Mouse (Mus musculus) embryonic fibroblast, embryonic 13.5 days (primary cell): ENCODE data around the gene Ly6g6e. TPM values are rescaled to one million over a fixed set of nuclear protein-coding genes. Genes with fewer than 3 reads are reported as not detected.

Experiments used
- H3K27ac ChIP-seq: 2 replicates; pipeline ENCODE4 v1.5.1; 2012; ENCODE audit warnings: low read length, control low read depth, inconsistent platforms; ENCODE audit not compliant: insufficient read depth
- H3K4me1 ChIP-seq: 2 replicates; pipeline ENCODE4 v1.6.1; 2011; ENCODE audit warnings: low read length; ENCODE audit not compliant: control insufficient read depth, insufficient read depth
- H3K4me3 ChIP-seq: 2 replicates; pipeline ENCODE4 v1.5.1; 2011; ENCODE audit warnings: mild to moderate bottlenecking, control low read depth, low read length; ENCODE audit not compliant: insufficient read depth
- CTCF ChIP-seq: IDR thresholded peaks from 2 replicates; pipeline ENCODE4 v1.5.1; 2011; ENCODE audit warnings: mild to moderate bottlenecking, control low read depth, low read length, moderate library complexity, borderline replicate concordance; ENCODE audit not compliant: insufficient read depth
- POLR2A ChIP-seq: IDR thresholded peaks from 2 replicates; pipeline ENCODE4 v1.6.1; 2011; ENCODE audit warnings: low read depth, mild to moderate bottlenecking, control low read depth, low read length, moderate library complexity
- polyA plus RNA-seq: library from polyadenylated mRNA; stranded (reverse); fragments of >200 nt; gene quantifications from 2 replicates; pipeline ENCODE4 v1.2.4, GENCODE M21; 2011; ENCODE audit warnings: low read depth; ENCODE audit not compliant: missing spikeins, insufficient read length

The Ly6g6e gene
- polyA plus RNA-seq, 1 experiment, result not detected

DNA sequence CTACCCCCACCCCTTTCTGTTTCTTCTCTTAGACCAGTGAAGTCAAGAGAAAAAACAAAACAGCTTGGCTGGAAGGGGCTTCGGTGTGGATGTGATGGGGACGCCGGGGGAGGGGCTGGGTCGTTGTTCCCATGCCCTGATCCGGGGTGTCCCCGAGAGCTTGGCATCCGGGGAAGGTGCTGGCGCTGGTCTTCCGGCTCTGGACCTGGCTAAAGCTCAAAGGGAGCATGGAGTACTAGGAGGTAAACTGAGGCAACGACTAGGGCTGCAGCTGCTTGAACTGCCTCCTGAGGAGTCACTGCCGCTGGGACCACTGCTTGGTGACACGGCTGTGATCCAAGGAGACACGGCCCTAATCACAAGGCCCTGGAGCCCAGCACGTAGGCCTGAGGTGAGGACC, 16.6 kb upstream of the Ly6g6e start:
- TF ChIP-seq POLR2A, result no peak
- TF ChIP-seq CTCF, result no peak
- Histone ChIP-seq H3K4me1 (0 out of 2 replicates have a peak, but pooled peaks cover 3% of the 10 kb centered on the region), H3K27ac (no peak overlapping the region), H3K4me3 (peak overlapping the region; percentile 66)

DNA sequence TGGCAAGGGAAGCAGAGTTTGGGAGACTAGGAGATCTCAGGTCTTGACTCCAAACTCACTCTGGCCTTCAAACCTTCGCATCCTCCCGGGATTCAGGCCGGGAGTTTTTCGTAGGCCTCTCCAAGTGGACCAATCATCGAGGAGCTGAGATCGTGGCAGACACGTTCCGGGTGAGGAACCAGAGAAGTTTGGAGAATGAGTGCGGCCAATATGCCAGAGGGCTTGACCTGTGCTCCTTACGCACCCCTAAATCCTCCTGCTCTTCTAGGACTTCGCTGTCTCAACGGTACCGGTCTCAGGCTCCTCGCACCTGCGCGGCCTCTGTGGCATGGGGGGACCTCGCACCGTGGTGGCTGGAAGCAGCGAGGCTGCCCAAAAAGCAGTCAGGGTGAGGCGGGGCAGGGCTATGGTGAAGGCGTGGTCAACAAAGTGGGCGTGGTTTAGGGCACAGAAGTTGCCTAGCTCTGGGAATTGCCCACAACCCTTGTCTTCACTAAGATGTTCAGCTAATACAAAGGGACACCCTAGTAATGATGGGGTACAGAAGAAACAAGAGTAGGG, 15.9 kb upstream of the Ly6g6e start:
- no peak overlapping the region for H3K4me3 ChIP-seq
- H3K27ac ChIP-seq, result no peak overlapping the region
- H3K4me1 ChIP-seq, result 0 out of 2 replicates have a peak, but pooled peaks cover 3% of the 10 kb centered on the region
- no peak for TF ChIP-seq POLR2A
- TF ChIP-seq CTCF, result no peak

DNA sequence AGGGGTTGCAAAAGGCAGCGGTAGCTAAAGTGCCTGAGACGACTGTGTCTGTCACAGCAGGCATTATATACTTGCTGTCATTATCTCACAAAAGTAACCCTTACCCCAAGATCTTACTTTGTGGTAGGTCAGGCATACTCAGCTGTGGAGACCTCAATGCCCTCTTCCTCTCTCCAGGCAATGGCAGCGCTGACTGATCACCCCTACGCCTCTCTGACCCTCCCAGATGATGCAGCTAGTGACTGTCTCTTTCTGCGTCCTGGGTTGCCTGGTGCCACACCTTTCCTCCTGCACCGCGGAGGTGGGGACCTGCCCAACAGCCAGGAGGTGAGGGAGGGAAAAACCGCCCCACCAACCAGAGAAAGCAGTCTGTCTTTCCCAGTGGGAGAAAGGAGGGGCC, 15.4 kb upstream of the Ly6g6e start:
- Histone ChIP-seq H3K27ac (no peak overlapping the region), H3K4me1 (0 out of 2 replicates have a peak, but pooled peaks cover 3% of the 10 kb centered on the region), H3K4me3 (no peak overlapping the region)
- no peak for TF ChIP-seq CTCF

DNA sequence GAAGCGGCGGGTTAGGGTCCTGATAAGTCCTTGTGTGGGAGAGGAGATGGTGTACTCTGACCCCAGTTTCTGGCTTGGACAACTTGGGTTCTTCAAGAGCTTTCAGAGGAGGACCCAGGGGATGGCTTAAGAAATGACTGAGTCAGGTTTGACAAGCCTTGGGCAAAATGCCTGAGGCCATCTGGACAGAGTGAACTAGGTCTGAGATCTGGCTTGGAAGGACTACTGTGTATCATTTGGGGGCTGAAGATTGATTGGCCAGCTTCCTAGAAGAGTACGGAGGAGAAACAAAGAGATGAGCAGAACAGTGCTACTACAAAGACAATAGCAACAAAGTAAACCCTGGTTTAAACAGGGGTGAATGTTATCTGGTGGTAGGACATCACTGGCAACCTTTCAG, 13.2 kb upstream of the Ly6g6e start:
- Histone ChIP-seq H3K27ac (no peak overlapping the region), H3K4me3 (no peak overlapping the region), H3K4me1 (no peaks in the 10 kb centered on the region)
- TF ChIP-seq POLR2A (no peak), CTCF (no peak)

DNA sequence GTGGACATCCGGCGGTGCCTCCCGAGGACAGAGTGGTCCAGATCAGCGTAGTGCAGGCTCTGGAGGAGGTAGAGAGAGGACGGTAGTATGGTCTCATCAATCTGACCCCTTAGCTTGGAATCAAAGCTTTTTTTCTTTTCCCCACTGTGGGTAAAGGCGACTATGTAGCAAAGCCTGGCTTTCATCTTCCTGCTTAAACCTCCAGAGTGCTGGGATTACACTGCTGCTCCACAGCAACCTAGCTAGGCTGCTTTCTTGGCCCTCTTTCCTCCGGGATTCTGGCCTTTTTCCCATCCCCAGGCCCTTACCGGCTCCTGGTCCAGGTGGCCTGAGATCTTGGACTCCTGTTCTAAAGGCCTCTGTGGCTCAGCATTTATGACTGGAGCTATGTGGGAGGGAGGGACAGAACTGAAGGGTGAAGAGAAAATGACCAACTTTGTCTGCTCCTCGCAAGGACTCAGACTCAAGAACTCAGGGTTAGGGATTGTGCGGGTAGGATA, 12.3 kb upstream of the Ly6g6e start:
- Histone ChIP-seq H3K4me1 (no peaks in the 10 kb centered on the region), H3K27ac (no peak overlapping the region), H3K4me3 (no peak overlapping the region)
- TF ChIP-seq POLR2A, result no peak
- no peak for TF ChIP-seq CTCF

DNA sequence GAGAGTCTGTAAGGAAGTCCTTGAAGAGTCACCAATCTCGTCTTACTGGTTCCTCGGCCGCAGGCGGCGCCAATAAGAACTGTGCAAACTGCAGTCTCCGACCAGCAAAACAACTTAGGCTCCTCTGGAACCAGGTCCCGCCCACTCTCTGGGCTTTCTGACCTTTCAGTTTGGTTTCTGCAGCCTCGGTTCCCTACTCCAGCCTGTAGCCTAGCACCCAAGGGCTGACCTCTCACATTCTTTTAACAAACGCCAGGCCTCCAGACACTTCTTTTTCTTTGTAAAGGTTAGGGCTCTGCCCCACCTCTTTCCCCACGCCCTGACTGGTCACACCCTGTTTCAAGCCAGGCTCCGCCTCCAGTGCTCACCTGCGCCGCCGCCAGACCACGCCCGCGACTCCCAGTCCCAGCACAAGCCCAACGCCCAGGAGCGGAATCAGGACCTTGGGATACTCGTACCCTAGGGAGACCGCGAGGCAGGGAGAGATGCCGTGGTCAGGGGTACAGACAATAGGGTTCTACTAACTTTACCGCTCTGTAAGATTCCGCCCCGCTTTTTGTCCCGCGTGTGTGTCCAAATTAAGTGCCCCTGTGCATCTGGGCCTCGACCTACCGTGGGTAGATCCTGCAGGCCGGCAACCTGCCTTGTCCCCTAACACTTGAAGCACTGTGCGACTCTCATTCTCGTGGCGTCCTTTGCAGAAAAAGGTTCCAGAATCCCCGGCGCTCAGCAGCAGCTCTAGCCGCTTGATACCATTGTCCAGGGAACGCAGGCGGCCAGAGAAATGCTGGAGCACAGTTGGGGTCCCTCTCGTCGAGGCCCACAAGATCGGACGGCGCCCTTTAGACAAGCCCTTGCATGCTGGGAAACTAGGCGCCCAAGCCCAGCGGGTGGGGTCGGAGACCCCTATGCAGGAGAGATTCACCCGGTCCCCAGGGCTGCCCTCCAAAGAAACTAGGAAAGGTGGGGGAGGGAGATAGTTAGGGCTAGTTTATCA, 11.5 kb upstream of the Ly6g6e start, which contains the start of gene Ly6g6c:
TSS of gene Ly6g6c (plus strand) at position 438 of the 997 bp plus-strand sequence.
- H3K4me1 ChIP-seq, result no peaks in the 10 kb centered on the region
- TF ChIP-seq CTCF (no peak), POLR2A (no peak)
- H3K4me3 ChIP-seq, result no peak within 1 kb of the TSS
- H3K27ac ChIP-seq, result no peak within 1 kb of the TSS

DNA sequence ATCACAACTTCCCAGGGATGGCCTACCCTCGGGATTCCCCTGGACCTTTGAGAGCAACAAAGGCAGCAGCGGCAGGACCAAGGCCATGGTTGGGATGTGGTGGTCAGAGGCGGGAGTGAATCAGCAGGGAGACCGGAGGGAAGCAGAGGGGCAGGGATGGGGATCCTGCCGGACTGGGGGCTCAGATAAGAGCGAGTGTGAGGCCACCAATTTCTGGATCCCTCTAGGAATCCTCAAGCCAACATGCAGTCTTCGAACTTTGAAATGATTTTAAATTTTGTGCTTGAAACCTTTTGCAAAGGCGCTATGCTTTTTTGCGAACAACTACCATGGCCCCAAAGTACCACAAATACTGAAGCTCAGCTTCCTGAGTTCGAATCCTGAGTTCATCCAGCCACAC, 10.6 kb upstream of the Ly6g6e start, which contains the start of gene Mpig6b:
TSS of gene Mpig6b (minus strand) at position 101 of the 400 bp plus-strand sequence.
- H3K4me1 ChIP-seq, result no peaks in the 10 kb centered on the region
- TF ChIP-seq POLR2A, result no peak
- TF ChIP-seq CTCF, result no peak
- H3K27ac ChIP-seq, result no peak within 1 kb of the TSS
- H3K4me3 ChIP-seq, result no peak within 1 kb of the TSS

DNA sequence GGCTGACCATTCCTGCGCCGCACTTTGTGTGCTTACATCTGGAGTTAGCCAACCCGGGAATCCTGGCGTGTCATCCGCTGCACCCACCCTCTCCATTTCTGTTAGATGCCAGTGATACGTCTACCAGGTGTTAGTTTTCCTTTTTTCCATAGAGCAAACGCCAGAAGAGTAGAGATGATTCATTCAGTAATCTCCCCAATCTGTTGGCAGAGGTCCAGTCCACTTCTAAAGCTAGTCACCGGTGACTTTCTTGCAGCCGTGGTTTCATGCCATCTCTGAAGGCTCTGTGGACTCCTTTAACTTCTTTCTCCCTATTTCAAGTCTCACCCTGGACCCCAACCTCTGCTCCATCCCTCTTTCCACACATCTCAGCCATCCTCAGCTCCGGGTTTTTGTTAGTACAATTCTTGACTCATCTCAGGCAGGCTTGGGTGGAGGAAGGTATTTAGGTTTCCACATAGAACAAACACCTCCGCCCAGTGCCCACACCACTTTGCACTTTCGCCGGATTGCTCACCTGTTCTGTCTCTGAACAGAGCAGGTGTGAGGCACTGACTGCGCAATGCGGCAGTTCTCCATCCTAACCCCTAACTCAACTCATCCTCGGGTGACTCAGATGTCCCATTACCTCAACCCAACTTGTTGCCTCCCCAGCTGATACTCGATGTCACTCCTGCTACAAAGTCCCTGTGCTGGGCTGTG, 8.3 kb upstream of the Ly6g6e start:
- no peaks in the 10 kb centered on the region for H3K4me1 ChIP-seq
- TF ChIP-seq POLR2A (no peak), CTCF (no peak)
- no peak overlapping the region for H3K4me3 ChIP-seq
- H3K27ac ChIP-seq, result no peak overlapping the region

DNA sequence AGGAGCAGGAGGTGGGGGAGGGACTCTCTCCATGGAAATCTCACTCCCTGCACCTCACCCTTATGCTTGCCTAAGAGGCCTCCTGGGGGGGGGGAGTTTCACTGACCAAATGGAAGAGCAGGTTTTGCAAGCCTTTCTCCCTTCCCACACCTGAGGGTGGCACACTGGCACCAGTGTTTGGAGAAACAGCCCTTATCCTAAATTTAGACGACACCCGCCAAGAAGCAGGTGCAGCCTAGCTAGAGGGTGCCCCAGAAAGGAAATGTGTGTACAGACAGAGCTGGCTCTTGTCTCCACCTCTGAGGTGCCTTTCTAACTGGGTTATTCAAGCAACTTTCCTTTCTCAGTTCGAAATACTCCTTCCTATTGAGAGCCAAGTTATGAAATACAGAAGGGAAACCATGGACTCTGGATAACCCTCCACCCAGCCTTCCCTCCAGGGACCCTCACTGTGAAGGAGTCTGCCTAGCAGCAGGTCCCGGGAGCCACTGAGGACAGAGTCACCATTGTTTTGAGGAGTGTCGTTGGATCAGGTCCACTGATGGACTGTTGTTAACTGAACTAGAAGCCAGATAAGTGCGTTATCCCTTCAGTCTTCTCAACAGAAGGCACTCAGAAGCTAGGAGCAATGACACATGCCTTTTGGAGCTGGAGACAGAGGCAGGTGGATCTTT, 6.0 kb upstream of the Ly6g6e start:
- H3K27ac ChIP-seq, result no peak overlapping the region
- H3K4me1 ChIP-seq, result no peaks in the 10 kb centered on the region
- H3K4me3 ChIP-seq, result no peak overlapping the region
- no peak for TF ChIP-seq CTCF
- no peak for TF ChIP-seq POLR2A

DNA sequence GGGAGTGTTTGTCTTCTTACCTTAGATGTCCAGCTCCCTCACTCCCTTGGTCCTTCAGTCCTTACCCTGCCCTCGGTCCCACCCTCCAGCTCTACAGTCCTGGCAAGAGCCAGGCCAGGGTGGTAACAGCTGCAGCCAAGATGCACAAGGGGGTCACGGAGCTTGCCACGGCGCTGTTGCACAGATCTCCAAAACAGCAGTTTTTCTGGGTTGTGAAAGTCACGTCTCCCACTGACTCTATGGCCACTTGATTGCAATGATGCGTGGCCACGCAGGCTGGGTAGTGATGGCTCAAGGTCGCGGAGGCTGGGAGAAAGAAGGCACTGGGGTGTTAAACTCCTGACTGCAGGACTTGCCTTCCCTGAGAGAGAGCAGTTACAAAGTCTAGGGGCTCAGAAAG, 5.2 kb upstream of the Ly6g6e start:
- H3K27ac ChIP-seq, result no peak overlapping the region
- TF ChIP-seq CTCF, result no peak
- no peak for TF ChIP-seq POLR2A
- no peak overlapping the region for H3K4me3 ChIP-seq

More for the DNA sequence above, 5.2 kb upstream of the Ly6g6e start:
- H3K4me1 ChIP-seq, result no peaks in the 10 kb centered on the region
